Mouse (Mus musculus) heart, adult 10 weeks (tissue): ENCODE data around the gene Ifi203. TPM values are rescaled to one million over a fixed set of nuclear protein-coding genes. Genes with fewer than 3 reads are reported as not detected.

Experiments used
- polyA plus RNA-seq: library from polyadenylated mRNA; stranded (reverse); fragments of 350-450 nt; fragmentation: Illumina TruSeq; extraction: RNeasy Lipid Tissue Mini Kit (QIAGEN cat#74804); gene quantifications from one replicate; pipeline ENCODE4 v1.2.3, GENCODE M21; 2014; ENCODE audit warnings: low read depth, low replicate concordance

Gene Ifi203
- polyA plus RNA-seq: 27.9 TPM

DNA sequence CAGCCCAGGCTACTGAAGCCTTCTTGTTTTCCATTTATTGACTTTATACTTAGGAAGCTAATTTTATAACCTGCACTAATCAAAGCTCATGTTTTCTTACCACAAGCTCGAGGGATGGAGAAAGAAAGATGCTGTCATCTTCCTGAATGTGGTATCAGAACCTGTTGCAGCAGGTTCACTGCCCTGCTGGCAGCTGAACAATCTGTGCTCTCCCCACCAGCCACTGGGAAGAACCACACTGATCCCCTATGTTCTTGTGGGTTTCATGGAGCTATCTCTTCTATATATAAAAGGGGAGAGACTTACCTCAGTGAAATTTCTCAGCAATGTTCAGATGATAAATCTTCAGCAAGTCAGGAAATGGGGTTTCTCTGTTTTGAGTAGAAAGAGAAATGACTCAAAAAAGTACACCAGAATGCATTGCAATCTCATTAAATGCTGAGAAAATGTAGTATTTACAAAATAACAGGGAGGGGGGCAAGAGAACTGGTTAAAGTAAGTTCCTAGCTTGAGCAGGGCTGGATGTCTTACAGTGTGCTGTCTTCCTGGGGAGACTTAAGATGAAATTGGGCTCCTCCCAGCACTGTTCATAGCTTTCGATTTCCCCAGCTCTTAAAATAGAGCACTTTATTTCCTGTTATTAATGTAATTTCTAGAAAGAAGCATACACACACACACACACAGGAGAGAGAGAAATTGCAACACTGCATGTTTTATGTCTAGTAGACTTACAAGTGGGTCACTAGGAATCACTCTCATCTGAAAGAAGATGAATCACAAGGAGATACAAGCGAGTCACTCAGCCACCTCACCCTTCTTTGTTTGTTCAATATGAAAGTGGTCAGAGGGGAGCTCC lies at the start of gene Ifi203, which contains the start of gene Mndal:
Ifi203 (minus strand) TSS at position 749 of the 856 bp plus-strand sequence.
Mndal (minus strand) TSS at position 568 of the 856 bp plus-strand sequence.

GRCm38 (mm10) chr1:173982694-173983305 lies 40.3 kb upstream of the Ifi203 start, which contains the start of gene Ifi202b:
Gene Ifi202b, minus strand, starts transcription at chr1:173982744.

GRCm38 (mm10) chr1:173912548-173913255 lies 29.8 kb downstream of the Ifi203 start, which contains the start of gene Ifi211:
Gene Ifi211, minus strand, starts transcription at chr1:173913046.

Other genes starting within 250 kb of the Ifi203 start
- gene Ifi207, start 200.9 kb downstream of the Ifi203 start, polyA plus RNA-seq: 6.6 TPM
- 4.3 TPM for gene Ifi204, start 175.7 kb downstream of the Ifi203 start, polyA plus RNA-seq
- 4.5 TPM for gene Ifi211, start 29.6 kb downstream of the Ifi203 start, polyA plus RNA-seq
- 38.8 TPM for gene Mndal, start 181 bp downstream of the Ifi203 start, polyA plus RNA-seq
- gene Ifi202b, start 40.1 kb upstream of the Ifi203 start, polyA plus RNA-seq: not detected
- 8.1 TPM for gene Ifi205, start 89.1 kb upstream of the Ifi203 start, polyA plus RNA-seq
- gene Olfr433, start 98.0 kb upstream of the Ifi203 start, polyA plus RNA-seq: not detected
- not detected for gene Olfr432, start 106.5 kb upstream of the Ifi203 start, polyA plus RNA-seq
- gene Olfr430, start 123.9 kb upstream of the Ifi203 start, polyA plus RNA-seq: not detected
- not detected for gene Olfr429, start 141.7 kb upstream of the Ifi203 start, polyA plus RNA-seq
- not detected for gene Olfr427, start 154.2 kb upstream of the Ifi203 start, polyA plus RNA-seq
- not detected for gene Olfr231, start 178.5 kb upstream of the Ifi203 start, polyA plus RNA-seq
- not detected for gene Olfr424, start 188.8 kb upstream of the Ifi203 start, polyA plus RNA-seq
- gene Olfr420, start 213.0 kb upstream of the Ifi203 start, polyA plus RNA-seq: not detected
- 9.6 TPM for gene Spta1, start 230.1 kb upstream of the Ifi203 start, polyA plus RNA-seq